Mouse (Mus musculus) C2C12 (cell line): ENCODE measurements at regions not wholly inside any gene's neighbourhood (a gene's known extent, or its start where the extent isn't known, plus 50 kb on each side); places are given as distances from the start of the nearest gene placed in this dataset.

Experiments used
- H3K27me3 ChIP-seq: one replicate; pipeline ENCODE4 v1.6.1; 2011; ENCODE audit not compliant: control insufficient read depth, insufficient read depth, insufficient read length
- H3K36me3 ChIP-seq: one replicate; pipeline ENCODE4 v1.6.1; 2011; ENCODE audit not compliant: control insufficient read depth, insufficient read depth
- H3K4me3 ChIP-seq: one replicate; pipeline ENCODE4 v1.5.1; 2011; ENCODE audit warnings: mild to moderate bottlenecking, control low read depth; ENCODE audit not compliant: poor library complexity, insufficient read depth, severe bottlenecking
- H3K79me2 ChIP-seq: one replicate; pipeline ENCODE4 v1.6.1; 2011; ENCODE audit not compliant: control insufficient read depth, insufficient read depth
- H3K79me3 ChIP-seq: one replicate; pipeline ENCODE4 v1.6.1; 2011; ENCODE audit warnings: low read depth, control low read depth
- H3ac ChIP-seq: one replicate; pipeline ENCODE3; 2011; ENCODE audit warnings: low read depth; ENCODE audit not compliant: control insufficient read depth, insufficient read length
- CEBPB ChIP-seq: IDR thresholded peaks from one replicate; pipeline ENCODE4 v1.6.1; 2011; ENCODE audit warnings: low read depth, mild to moderate bottlenecking, control low read depth, moderate library complexity
- CTCF ChIP-seq: IDR thresholded peaks from one replicate; pipeline ENCODE4 v1.5.1; 2011; ENCODE audit not compliant: control insufficient read depth, insufficient read depth, insufficient read length
- FOSL1 ChIP-seq: IDR thresholded peaks from one replicate; pipeline ENCODE4 v1.8.0; 2011; ENCODE audit warnings: mild to moderate bottlenecking, low read length; ENCODE audit not compliant: poor library complexity, insufficient read depth, severe bottlenecking
- MAX ChIP-seq: IDR thresholded peaks from one replicate; pipeline ENCODE4 v1.6.1; 2011; ENCODE audit warnings: mild to moderate bottlenecking, control low read depth
- MYOD1 ChIP-seq: IDR thresholded peaks from one replicate; pipeline ENCODE4 v1.6.1; 2011; ENCODE audit warnings: low read depth; ENCODE audit not compliant: control insufficient read depth, insufficient read length
- MYOG ChIP-seq: IDR thresholded peaks from one replicate; pipeline ENCODE4 v1.6.1; 2011; ENCODE audit not compliant: control insufficient read depth, insufficient read length; ENCODE audit errors: extremely low read depth
- USF1 ChIP-seq: IDR thresholded peaks from one replicate; pipeline ENCODE4 v1.6.1; 2011; ENCODE audit warnings: low read depth, mild to moderate bottlenecking, control low read depth, moderate library complexity

DNA sequence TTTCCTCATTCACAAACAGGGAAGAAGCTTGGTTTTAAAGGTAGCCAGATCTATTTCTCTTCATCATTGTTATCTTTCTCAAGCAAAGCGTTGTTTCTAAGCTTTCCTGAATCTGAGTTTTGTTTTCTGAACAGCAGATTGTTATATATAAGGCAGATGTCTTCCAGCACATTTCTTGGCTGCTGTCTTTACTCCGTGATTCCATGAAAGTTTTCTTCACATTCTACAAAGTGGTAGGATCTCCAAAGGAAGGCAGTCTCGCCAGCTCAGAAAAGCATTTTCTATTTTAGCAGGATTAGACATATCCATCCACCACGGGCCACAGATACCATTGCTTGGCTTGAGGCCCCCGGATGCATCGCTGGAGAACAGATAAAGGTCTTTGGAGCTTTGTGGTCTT is 171.2 kb upstream of the Gdnf start:
- H3K4me3 ChIP-seq: no peak overlapping the region
- H3K36me3 ChIP-seq: no peaks in the 10 kb centered on the region
- no peak overlapping the region for H3ac ChIP-seq
- TF ChIP-seq USF1: no peak
- no peak for TF ChIP-seq MYOG
- no peak for TF ChIP-seq MAX
- TF ChIP-seq CEBPB: no peak
- TF ChIP-seq FOSL1: no peak
- no peak for TF ChIP-seq CTCF
- TF ChIP-seq MYOD1: no peak
- H3K27me3 ChIP-seq: no peaks in the 10 kb centered on the region
- no peaks in the 10 kb centered on the region for H3K79me3 ChIP-seq
- H3K79me2 ChIP-seq: no peaks in the 10 kb centered on the region

DNA sequence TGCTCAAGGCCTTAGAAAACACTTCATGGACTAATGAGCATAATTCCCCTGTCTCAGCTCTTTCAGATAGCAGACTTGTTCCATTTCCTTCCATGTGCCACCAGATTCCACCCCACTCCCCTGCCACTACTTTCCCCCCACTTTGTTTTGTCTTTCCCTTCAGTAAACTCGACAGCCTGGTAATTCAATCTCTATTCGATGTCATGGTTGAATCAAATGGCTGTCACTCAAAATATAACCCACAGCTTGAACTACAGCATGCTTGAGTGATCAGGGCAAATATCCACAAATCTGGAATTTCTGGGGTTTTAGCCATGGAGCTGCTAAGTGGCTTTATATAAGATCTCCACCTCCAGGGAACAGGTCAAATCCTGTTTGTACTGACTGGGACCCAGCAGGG is 168.6 kb upstream of the Gdnf start:
- Histone ChIP-seq H3K79me3 (no peaks in the 10 kb centered on the region), H3K36me3 (no peaks in the 10 kb centered on the region), H3K27me3 (no peaks in the 10 kb centered on the region), H3K79me2 (no peaks in the 10 kb centered on the region), H3K4me3 (no peak overlapping the region), H3ac (no peak overlapping the region)
- TF ChIP-seq USF1 (no peak), FOSL1 (no peak), MYOD1 (no peak), MYOG (no peak), CTCF (no peak), MAX (no peak), CEBPB (no peak)

DNA sequence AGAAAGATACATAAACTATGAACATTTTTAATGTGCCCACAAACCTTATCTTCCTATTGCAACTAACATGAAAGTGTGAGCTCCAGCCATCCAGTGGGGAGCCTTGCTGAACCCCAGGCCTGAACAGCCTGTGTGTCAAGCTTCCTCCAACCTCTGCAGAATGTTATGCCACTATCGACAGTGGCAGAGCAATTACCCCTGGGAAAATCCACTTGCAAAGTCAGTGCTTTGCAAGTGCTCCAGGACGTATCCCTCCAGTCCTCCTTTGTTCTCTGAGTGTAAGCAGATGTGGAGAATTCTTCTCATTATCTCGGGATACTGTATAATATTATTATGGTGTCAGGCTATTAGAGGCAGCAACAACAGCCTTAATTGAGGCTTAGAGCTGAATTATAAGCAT is 159.9 kb upstream of the Gdnf start:
- Histone ChIP-seq H3K36me3 (no peaks in the 10 kb centered on the region), H3K4me3 (no peak overlapping the region), H3K27me3 (no peaks in the 10 kb centered on the region), H3K79me2 (no peaks in the 10 kb centered on the region), H3ac (no peak overlapping the region), H3K79me3 (no peaks in the 10 kb centered on the region)
- TF ChIP-seq CTCF: no peak
- TF ChIP-seq USF1: no peak
- TF ChIP-seq CEBPB: no peak
- TF ChIP-seq MYOG: no peak
- no peak for TF ChIP-seq MYOD1
- TF ChIP-seq FOSL1: no peak
- TF ChIP-seq MAX: no peak

DNA sequence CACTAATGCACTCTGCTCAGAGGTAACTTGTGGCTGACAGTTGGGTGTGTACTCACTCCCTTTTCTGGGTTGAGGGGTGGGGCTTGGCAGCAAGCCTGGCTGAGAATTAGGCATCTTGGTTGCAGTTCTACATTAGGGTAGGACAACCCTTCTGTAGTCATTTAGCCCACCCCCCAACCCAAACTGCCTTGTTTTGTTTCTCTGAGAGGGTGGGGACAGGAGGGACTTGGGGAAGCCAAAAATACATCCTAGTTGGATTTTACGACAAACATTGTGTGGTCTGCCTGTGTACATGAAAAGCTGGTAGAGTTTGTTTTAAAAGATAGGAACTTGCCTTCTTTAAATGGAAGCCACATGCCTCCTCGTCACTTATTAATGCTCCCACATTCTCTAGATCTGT is 146.8 kb upstream of the Gdnf start:
- Histone ChIP-seq H3K79me3 (no peaks in the 10 kb centered on the region), H3K27me3 (no peaks in the 10 kb centered on the region), H3K36me3 (no peaks in the 10 kb centered on the region), H3ac (no peak overlapping the region), H3K4me3 (no peak overlapping the region), H3K79me2 (no peaks in the 10 kb centered on the region)
- TF ChIP-seq CTCF: no peak
- TF ChIP-seq MYOG: no peak
- no peak for TF ChIP-seq FOSL1
- TF ChIP-seq MAX: no peak
- TF ChIP-seq USF1: no peak
- TF ChIP-seq MYOD1: no peak
- TF ChIP-seq CEBPB: no peak

GRCm38 (mm10) chr15:7669631-7670030 is 141.0 kb upstream of the Gdnf start:
- no peaks in the 10 kb centered on the region for H3K27me3 ChIP-seq
- H3ac ChIP-seq: no peak overlapping the region
- no peak overlapping the region for H3K4me3 ChIP-seq
- H3K79me2 ChIP-seq: no peaks in the 10 kb centered on the region
- H3K79me3 ChIP-seq: no peaks in the 10 kb centered on the region
- no peaks in the 10 kb centered on the region for H3K36me3 ChIP-seq
- TF ChIP-seq MAX (no peak), MYOG (no peak)

DNA sequence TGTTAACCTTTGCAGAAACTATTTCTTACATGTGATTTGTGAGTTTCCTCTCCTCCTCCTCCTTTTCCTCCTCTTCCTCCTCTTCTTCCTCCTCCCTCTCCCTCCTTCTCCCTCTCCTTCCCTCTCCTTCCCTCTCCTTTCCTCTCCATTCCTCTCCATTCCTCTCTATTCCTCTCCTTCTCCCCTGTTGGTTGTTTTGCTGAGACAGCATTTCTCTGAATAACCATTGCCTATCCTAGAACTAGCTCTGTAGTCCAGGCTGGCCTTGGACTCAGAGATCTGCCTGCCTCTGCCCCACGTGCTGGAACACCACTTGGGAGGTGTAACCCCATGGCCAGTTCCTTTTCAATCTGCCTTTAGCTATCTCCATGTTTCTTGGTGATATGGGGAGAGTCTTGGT is 133.7 kb upstream of the Gdnf start:
- H3ac ChIP-seq: no peak overlapping the region
- no peaks in the 10 kb centered on the region for H3K79me2 ChIP-seq
- TF ChIP-seq USF1 (no peak), FOSL1 (no peak), MYOG (no peak)
- no peaks in the 10 kb centered on the region for H3K79me3 ChIP-seq
- H3K36me3 ChIP-seq: no peaks in the 10 kb centered on the region
- no peaks in the 10 kb centered on the region for H3K27me3 ChIP-seq
- H3K4me3 ChIP-seq: no peak overlapping the region
